Mouse (Mus musculus) heart, adult 2 months (tissue): ENCODE measurements around the gene Trmt1l. TPM values are rescaled to one million over a fixed set of nuclear protein-coding genes. Genes with fewer than 3 reads are reported as not detected.
A peak's percentile ranks its signal among the peaks of the same experiment; 100 is the strongest.

Experiments
- DNase-seq, 2 experiments: peaks; one replicate each; pipeline ENCODE4 v3.0.0; 2021
- H3K27ac ChIP-seq: fragments of 200-600 bp; 2 replicates; pipeline ENCODE4 v1.8.1; 2022
- H3K27me3 ChIP-seq: fragments of 200-500 bp; 2 replicates; pipeline ENCODE4 v1.6.1; 2012; ENCODE audit warnings: mild to moderate bottlenecking, low read length, inconsistent platforms, mixed read lengths; ENCODE audit not compliant: control insufficient read depth, insufficient read depth
- H3K36me3 ChIP-seq: fragments of 200-500 bp; 2 replicates; pipeline ENCODE4 v1.6.1; 2012; ENCODE audit warnings: low read length, inconsistent platforms; ENCODE audit not compliant: control insufficient read depth, insufficient read depth
- H3K4me1 ChIP-seq: fragments of 200-500 bp; 2 replicates; pipeline ENCODE4 v1.6.1; 2011; ENCODE audit warnings: low read length; ENCODE audit not compliant: control insufficient read depth, insufficient read depth
- H3K4me3 ChIP-seq: fragments of 200-600 bp; 2 replicates; pipeline ENCODE4 v1.8.1; 2022
- H3K79me2 ChIP-seq: fragments of 200-500 bp; replicated peaks from 2 replicates; pipeline ENCODE4 v1.6.1; 2012; ENCODE audit warnings: mild to moderate bottlenecking, inconsistent platforms, low read length, moderate library complexity, mixed read lengths; ENCODE audit not compliant: control insufficient read depth, insufficient read depth
- H3K9ac ChIP-seq: fragments of 200-500 bp; 2 replicates; pipeline ENCODE4 v1.6.1; 2012; ENCODE audit warnings: low read depth, mild to moderate bottlenecking, control low read depth, inconsistent platforms, low read length, mixed read lengths
- CTCF ChIP-seq: fragments of 200-600 bp; IDR thresholded peaks from 2 replicates; pipeline ENCODE4 v1.8.1; 2022; ENCODE audit warnings: antibody characterized with exemption, mild to moderate bottlenecking, moderate library complexity
- EP300 ChIP-seq: fragments of 200-500 bp; IDR thresholded peaks from 2 replicates; pipeline ENCODE4 v1.6.1; 2011; ENCODE audit warnings: low read depth, low read length, control low read depth; ENCODE audit not compliant: insufficient read depth
- POLR2A ChIP-seq: fragments of 200-500 bp; IDR thresholded peaks from 2 replicates; pipeline ENCODE4 v1.6.1; 2011; ENCODE audit warnings: mild to moderate bottlenecking, low read depth, low read length, control low read depth; ENCODE audit not compliant: insufficient read depth
- WGBS: fragments of 180-500 bp; shearing (Covaris S2); methylation state at CpG from one replicate; pipeline ENCODE4 v1.1.7; 2018; 5-methylcytosine and 5-hydroxymethylcytosine counted together
- intact Hi-C: fragments of 180-260 bp; cut with DNase I; formaldehyde crosslinking; loops from one replicate; pipeline ENCODE4 v1.15.1; 2025
- polyA plus RNA-seq: library from polyadenylated mRNA; depleted of rRNA; stranded (reverse); fragments of >200 nt; gene quantifications from 2 replicates; pipeline ENCODE4 v1.2.3, GENCODE M21; 2012
- total RNA-seq, 2 experiments: library from RNA; stranded (reverse); gene quantifications; 2 replicates each; pipeline ENCODE4 v1.2.3; 2021

Trmt1l gene
- total and polyA plus RNA-seq, 3 experiments = 12.5 to 22.3 (median 20.9) TPM

DNA sequence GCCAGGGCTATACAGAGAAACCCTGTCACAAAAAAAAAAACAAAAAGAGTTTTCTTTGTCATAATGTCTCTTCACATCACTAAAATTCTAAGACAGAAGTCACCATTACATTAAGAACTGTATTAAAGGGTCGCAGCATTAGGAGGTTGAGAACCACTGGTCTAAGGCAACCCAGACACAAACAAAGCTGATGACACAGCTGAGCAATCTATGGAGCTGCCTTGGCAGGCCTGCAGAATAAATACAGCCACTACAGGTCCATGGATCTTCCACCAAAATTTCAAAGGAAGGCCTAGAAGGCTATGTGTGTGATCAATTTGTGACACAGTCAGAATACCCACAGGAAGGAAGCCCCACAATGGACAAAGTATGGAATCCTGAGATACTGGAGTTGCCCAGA is 54.2 kb downstream of the Trmt1l start:
- H3K9ac ChIP-seq = no peak overlapping the region
- H3K4me3 ChIP-seq = no peak overlapping the region
- TF ChIP-seq CTCF (no peak), POLR2A (no peak), EP300 (no peak)
- no peak for DNase-seq
- H3K4me1 ChIP-seq = no peaks in the 10 kb centered on the region; the same call in 1 of the 2 replicates
- 91% methylated on average over 1 of the region's 1 CpGs for WGBS
- H3K27ac ChIP-seq = no peak overlapping the region
- intact Hi-C loops = no loop called here
- H3K79me2 ChIP-seq = peaks cover 3% of the 10 kb centered on the region
- H3K36me3 ChIP-seq = no peaks in the 10 kb centered on the region; the same call in 1 of the 2 replicates
- no peaks in the 10 kb centered on the region for H3K27me3 ChIP-seq

DNA sequence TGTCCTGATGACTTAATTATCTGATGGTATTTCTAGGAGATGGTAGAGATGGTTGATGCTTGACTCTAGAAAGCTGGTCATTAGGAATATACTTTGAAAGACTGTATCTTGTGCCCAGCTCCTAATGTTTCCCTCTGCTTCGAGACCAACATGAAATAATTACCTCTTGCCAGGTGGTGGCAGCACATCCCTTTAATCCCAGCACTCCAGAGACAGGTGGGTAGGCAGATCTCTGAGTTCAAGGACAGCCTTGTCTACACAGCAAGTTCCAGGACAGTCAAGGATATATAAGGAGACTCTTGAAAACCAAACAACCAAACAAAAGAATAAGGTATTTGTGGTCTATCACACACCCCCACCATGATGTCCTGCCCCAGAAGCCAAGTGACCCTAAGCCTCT is 55.2 kb downstream of the Trmt1l start:
- 39% methylated on average over 1 of the region's 1 CpGs for WGBS
- intact Hi-C loops = no loop called here

DNA sequence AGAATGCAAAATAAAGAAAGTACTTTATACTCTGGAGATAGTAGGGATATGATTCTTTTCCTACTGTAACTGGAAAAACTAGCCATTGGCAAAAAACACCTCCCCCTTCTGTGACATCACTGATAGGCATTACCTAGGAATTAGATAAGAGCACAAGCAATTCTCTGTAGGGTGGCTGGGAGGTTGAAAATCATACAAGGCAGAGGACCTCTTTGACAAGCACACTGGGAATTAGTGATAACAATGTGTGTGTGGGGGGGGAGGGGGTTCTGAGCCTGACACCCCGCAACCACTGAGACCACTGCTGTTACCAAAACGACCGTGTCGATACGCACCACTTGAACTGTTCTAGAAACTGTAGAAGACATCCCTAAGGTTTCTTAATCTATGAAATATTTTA is 56.4 kb downstream of the Trmt1l start:
- Histone ChIP-seq H3K4me3 (no peak overlapping the region), H3K27ac (no peak overlapping the region), H3K9ac (no peak overlapping the region), H3K4me1 (no peaks in the 10 kb centered on the region; the same call in 1 of the 2 replicates), H3K27me3 (no peaks in the 10 kb centered on the region), H3K79me2 (peaks cover 5% of the 10 kb centered on the region), H3K36me3 (peaks cover 2% of the 10 kb centered on the region; the same call in 1 of the 2 replicates)
- intact Hi-C loops = no loop called here
- DNase-seq = no peak
- 70% methylated on average over 5 of the region's 5 CpGs for WGBS
- no peak for TF ChIP-seq EP300
- no peak for TF ChIP-seq POLR2A
- no peak for TF ChIP-seq CTCF

More for the DNA sequence above, 55.2 kb downstream of the Trmt1l start:
- no peak overlapping the region for H3K9ac ChIP-seq
- no peak overlapping the region for H3K27ac ChIP-seq
- H3K4me3 ChIP-seq = no peak overlapping the region
- peak in 1 of 2 experiments; percentile 16 for DNase-seq
- H3K27me3 ChIP-seq = no peaks in the 10 kb centered on the region
- H3K79me2 ChIP-seq = peaks cover 5% of the 10 kb centered on the region
- no peaks in the 10 kb centered on the region; the same call in 1 of the 2 replicates for H3K36me3 ChIP-seq
- TF ChIP-seq EP300 = no peak
- TF ChIP-seq CTCF = peak; percentile 60
- H3K4me1 ChIP-seq = no peaks in the 10 kb centered on the region; the same call in 1 of the 2 replicates

- intact Hi-C loops = loop anchor here (5.0 kb wide), 1 partner anchor 217 kb away; no protein-coding TSS in a partner anchor
- TF ChIP-seq CTCF (no peak), EP300 (no peak), POLR2A (no peak)
- DNase-seq = no peak
- Histone ChIP-seq H3K79me2 (peaks cover 7% of the 10 kb centered on the region), H3K27me3 (no peaks in the 10 kb centered on the region), H3K9ac (no peak overlapping the region), H3K36me3 (peaks cover 2% of the 10 kb centered on the region; the same call in 1 of the 2 replicates), H3K4me3 (no peak overlapping the region), H3K27ac (no peak overlapping the region), H3K4me1 (peaks cover 2% of the 10 kb centered on the region)
- 69% methylated on average over 6 of the region's 6 CpGs for WGBS
Observed at GRCm38 (mm10) chr1:151489806-151490205, 61.5 kb downstream of the Trmt1l start.

GRCm38 (mm10) chr1:151492419-151492818 is 64.1 kb downstream of the Trmt1l start:
- intact Hi-C loops = loop anchor here (5.0 kb wide), 1 partner anchor 215 kb away; no protein-coding TSS in a partner anchor
- peaks cover 6% of the 10 kb centered on the region for H3K36me3 ChIP-seq
- DNase-seq = no peak
- no peak overlapping the region for H3K4me3 ChIP-seq
- 18% methylated on average over 1 of the region's 1 CpGs for WGBS
- TF ChIP-seq POLR2A = no peak
- peak; percentile 52 for TF ChIP-seq CTCF
- no peak for TF ChIP-seq EP300
- peaks cover 4% of the 10 kb centered on the region for H3K4me1 ChIP-seq
- H3K9ac ChIP-seq = no peak overlapping the region
- peaks cover 7% of the 10 kb centered on the region for H3K79me2 ChIP-seq
- H3K27ac ChIP-seq = no peak overlapping the region
- H3K27me3 ChIP-seq = no peaks in the 10 kb centered on the region

- Histone ChIP-seq H3K36me3 (peaks cover 5% of the 10 kb centered on the region), H3K4me3 (no peak overlapping the region), H3K9ac (no peak overlapping the region), H3K27me3 (no peaks in the 10 kb centered on the region), H3K27ac (no peak overlapping the region), H3K4me1 (peaks cover 6% of the 10 kb centered on the region), H3K79me2 (peaks cover 4% of the 10 kb centered on the region)
- TF ChIP-seq EP300 = no peak
- TF ChIP-seq POLR2A = no peak
- no peak for TF ChIP-seq CTCF
- no peak for DNase-seq
- intact Hi-C loops = loop anchor here (5.0 kb wide), 1 partner anchor 213 kb away; no protein-coding TSS in a partner anchor
Observed at GRCm38 (mm10) chr1:151493826-151494225, 65.5 kb downstream of the Trmt1l start.
